Mouse (Mus musculus) heart, adult 2 months (tissue): Measurements from ENCODE around the gene Hoxc10.

Experiments used
- CTCF ChIP-seq: fragments of 200-600 bp; IDR thresholded peaks from 2 replicates; pipeline ENCODE4 v1.8.1; 2022; ENCODE audit warnings: antibody characterized with exemption, mild to moderate bottlenecking, moderate library complexity
- EP300 ChIP-seq: fragments of 200-500 bp; IDR thresholded peaks from 2 replicates; pipeline ENCODE4 v1.6.1; 2011; ENCODE audit warnings: low read depth, low read length, control low read depth; ENCODE audit not compliant: insufficient read depth
- POLR2A ChIP-seq: fragments of 200-500 bp; IDR thresholded peaks from 2 replicates; pipeline ENCODE4 v1.6.1; 2011; ENCODE audit warnings: mild to moderate bottlenecking, low read depth, low read length, control low read depth; ENCODE audit not compliant: insufficient read depth

DNA sequence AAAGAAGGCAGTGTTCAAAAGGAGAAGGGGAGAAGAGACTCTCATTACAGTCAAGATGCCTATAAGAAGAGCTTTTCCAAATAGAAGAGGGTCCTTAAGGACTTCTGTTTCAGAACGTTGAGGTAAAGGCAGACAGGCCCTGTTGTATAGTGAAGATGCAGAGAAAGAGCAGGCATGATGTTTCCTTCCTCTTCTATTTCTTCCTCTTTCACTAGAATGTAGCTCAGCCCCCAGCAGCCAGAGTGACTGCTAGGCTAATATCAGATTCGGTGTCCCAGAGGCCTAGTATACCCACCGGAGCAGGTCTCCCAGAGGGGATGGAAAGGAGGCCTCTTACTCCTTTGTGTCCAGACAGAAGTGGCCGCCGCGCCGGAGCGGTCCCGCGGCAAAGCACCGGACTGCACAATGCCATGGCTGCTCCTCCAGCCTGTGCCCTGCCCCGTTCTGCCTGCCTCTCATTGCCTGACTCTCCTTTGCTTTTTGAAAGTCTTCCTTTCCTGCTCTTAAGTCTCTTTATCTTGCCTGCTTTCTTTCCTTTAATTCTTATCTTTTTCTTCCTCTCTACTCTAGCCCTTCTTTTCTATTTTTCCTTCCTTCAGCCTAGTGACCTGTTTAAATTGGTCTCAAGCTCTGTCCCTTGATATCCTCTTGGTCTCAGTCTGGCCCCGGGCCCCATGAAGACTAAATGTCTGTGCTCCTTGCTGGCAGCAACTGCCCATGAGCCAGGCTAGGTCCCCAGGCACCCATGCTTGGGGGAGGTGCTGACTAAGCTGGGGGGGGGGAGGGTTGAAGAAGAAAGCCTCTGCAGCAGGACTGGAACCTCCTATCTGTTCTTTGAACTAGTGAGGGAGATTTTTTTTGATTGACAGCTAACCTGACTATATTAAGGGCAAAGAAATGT is 12.3 kb downstream of the Hoxc10 start:
- TF ChIP-seq CTCF (no peak), POLR2A (no peak), EP300 (no peak)
